Mouse (Mus musculus) forebrain, embryonic 14.5 days (tissue): ENCODE measurements at regions not wholly inside any gene's neighbourhood (a gene's known extent, or its start where the extent isn't known, plus 50 kb on each side); places are given as distances from the start of the nearest gene placed in this dataset.
A peak's percentile ranks its signal among the peaks of the same experiment; 100 is the strongest.

Experiments used
- ATAC-seq: fragments of 200-750 bp; cut with Nextera tagmentation; 2 replicates; pipeline ENCODE4 v1.8.0; 2017; ENCODE audit warnings: mild to moderate bottlenecking, moderate library complexity
- DNase-seq: peaks from one replicate; pipeline ENCODE4 v3.0.0-alpha.2; 2015; ENCODE audit warnings: low spot score
- H3K27ac ChIP-seq: fragments of 300-500 bp; sonication (generic); 2 replicates; pipeline ENCODE4 v1.5.1; 2014; ENCODE audit warnings: low read depth, mild to moderate bottlenecking, control low read depth, low read length, moderate library complexity
- H3K27me3 ChIP-seq: fragments of 300-500 bp; sonication (generic); replicated peaks from 2 replicates; pipeline ENCODE4 v1.6.1; 2014; ENCODE audit warnings: low read length, control low read depth, mixed read lengths; ENCODE audit not compliant: control insufficient read depth, insufficient read depth
- H3K36me3 ChIP-seq: fragments of 300-500 bp; sonication (generic); 2 replicates; pipeline ENCODE4 v1.6.1; 2014; ENCODE audit warnings: low read length, control low read depth; ENCODE audit not compliant: control insufficient read depth, insufficient read depth
- H3K4me1 ChIP-seq: fragments of 300-500 bp; sonication (generic); 2 replicates; pipeline ENCODE4 v1.6.1; 2014; ENCODE audit warnings: antibody characterized with exemption, low read length, control low read depth; ENCODE audit not compliant: control insufficient read depth, insufficient read depth
- H3K4me2 ChIP-seq: fragments of 300-500 bp; sonication (generic); 2 replicates; pipeline ENCODE4 v1.6.1; 2014; ENCODE audit warnings: mild to moderate bottlenecking, control low read depth, low read length
- H3K4me3 ChIP-seq: fragments of 300-500 bp; sonication (generic); 2 replicates; pipeline ENCODE4 v1.5.1; 2014; ENCODE audit warnings: low read depth, low read length, control low read depth
- H3K9ac ChIP-seq: fragments of 300-500 bp; sonication (generic); 2 replicates; pipeline ENCODE4 v1.6.1; 2014; ENCODE audit warnings: mild to moderate bottlenecking, low read length, control low read depth, moderate library complexity
- H3K9me3 ChIP-seq: fragments of 300-500 bp; sonication (generic); replicated peaks from 2 replicates; pipeline ENCODE4 v1.6.1; 2016; ENCODE audit warnings: low read length, control low read depth, mixed read lengths; ENCODE audit not compliant: control insufficient read depth
- WGBS: fragments of 180-500 bp; shearing (Covaris S2); extraction: QIAGEN DNeasy Blood & Tissue Kit; methylation state at CpG from one replicate; pipeline ENCODE4 v1.1.7; 2014; 5-methylcytosine and 5-hydroxymethylcytosine counted together

DNA sequence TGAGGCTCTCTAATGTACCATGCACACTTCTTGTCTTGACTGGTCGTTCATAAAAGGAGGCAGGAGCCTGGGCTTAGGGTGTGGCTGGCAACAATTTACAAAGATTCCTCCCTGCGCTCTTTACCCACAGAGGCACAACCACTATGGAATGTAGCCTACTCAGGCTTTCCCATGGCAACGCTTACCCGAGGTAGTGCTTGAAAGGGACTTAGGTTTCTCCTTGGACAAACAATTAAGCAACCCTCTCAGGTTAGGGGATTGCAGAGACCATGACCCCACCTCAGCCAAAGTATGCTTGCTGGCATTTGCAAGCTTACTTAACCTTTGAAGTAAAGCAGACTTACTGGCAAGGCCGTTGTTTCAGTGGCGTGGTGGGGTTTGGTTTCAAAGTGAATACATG is 120.9 kb upstream of the Zfhx3 start:
- 46% methylated on average over 6 of the region's 6 CpGs for WGBS
- H3K9me3 ChIP-seq: no peaks in the 10 kb centered on the region
- no peak overlapping the region for H3K4me2 ChIP-seq
- H3K4me1 ChIP-seq: peaks cover 18% of the 10 kb centered on the region
- no peak overlapping the region for H3K4me3 ChIP-seq
- ATAC-seq (no peak), DNase-seq (no peak)
- H3K27me3 ChIP-seq: peaks cover 3% of the 10 kb centered on the region; the same call in 1 of the 2 replicates
- peak overlapping the region; percentile 35 for H3K27ac ChIP-seq
- H3K9ac ChIP-seq: no peak overlapping the region
- no peaks in the 10 kb centered on the region for H3K36me3 ChIP-seq

GRCm38 (mm10) chr8:107824096-107824495 is 118.3 kb upstream of the Zfhx3 start:
- WGBS: 17% methylated on average over 7 of the region's 7 CpGs
- H3K4me1 ChIP-seq: peaks cover 17% of the 10 kb centered on the region
- H3K9ac ChIP-seq: peak overlapping the region; percentile 48
- no peak overlapping the region for H3K27ac ChIP-seq
- no peaks in the 10 kb centered on the region; the same call in 1 of the 2 replicates for H3K27me3 ChIP-seq
- H3K9me3 ChIP-seq: no peaks in the 10 kb centered on the region
- H3K4me2 ChIP-seq: peak overlapping the region; percentile 42
- ATAC-seq: no peak
- no peak overlapping the region for H3K4me3 ChIP-seq
- no peak for DNase-seq
- no peaks in the 10 kb centered on the region for H3K36me3 ChIP-seq

DNA sequence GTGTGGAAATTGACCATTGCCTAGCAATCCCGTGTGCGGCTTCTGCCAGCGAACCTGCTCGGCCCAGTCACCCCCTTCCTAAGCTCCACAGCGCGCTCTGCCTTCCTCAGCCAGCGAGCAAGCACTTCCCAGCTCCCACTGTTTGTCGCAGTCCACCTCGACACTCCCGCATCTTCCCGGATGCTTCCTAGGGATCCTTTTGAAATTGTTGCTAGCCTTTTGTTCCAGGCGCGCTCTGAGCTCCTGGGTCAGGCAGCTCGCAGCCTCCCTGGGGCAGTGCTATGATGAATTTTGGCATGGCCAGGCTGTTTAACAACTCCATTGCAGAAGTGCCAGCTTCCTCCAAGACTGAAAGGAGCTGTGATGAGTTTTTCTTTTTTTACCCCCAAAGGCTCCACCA is 117.8 kb upstream of the Zfhx3 start:
- Histone ChIP-seq H3K27ac (peak overlapping the region; percentile 29; the same call in 1 of the 2 replicates), H3K9ac (peak overlapping the region; percentile 48), H3K4me2 (peak overlapping the region; percentile 42), H3K4me1 (peaks cover 17% of the 10 kb centered on the region), H3K4me3 (peak overlapping the region; percentile 15; the same call in 1 of the 2 replicates), H3K9me3 (no peaks in the 10 kb centered on the region), H3K36me3 (no peaks in the 10 kb centered on the region), H3K27me3 (no peaks in the 10 kb centered on the region; the same call in 1 of the 2 replicates)
- ATAC-seq (no peak), DNase-seq (peak; percentile 46)
- 0% methylated on average over 14 of the region's 14 CpGs for WGBS

- 81% methylated on average over 17 of the region's 17 CpGs for whole genome bisulfite sequencing
- no peak overlapping the region for H3K4me2 ChIP-seq
- no peak overlapping the region for H3K9ac ChIP-seq
- H3K27me3 ChIP-seq: no peaks in the 10 kb centered on the region; the same call in none of the 2 replicates
- H3K4me1 ChIP-seq: peaks cover 8% of the 10 kb centered on the region
- H3K27ac ChIP-seq: no peak overlapping the region
- ATAC-seq (no peak), DNase-seq (no peak)
- H3K9me3 ChIP-seq: no peaks in the 10 kb centered on the region
- no peak overlapping the region for H3K4me3 ChIP-seq
- H3K36me3 ChIP-seq: no peaks in the 10 kb centered on the region
These were observed 114.8 kb upstream of the Zfhx3 start for GRCm38 (mm10) chr8:107827500-107828125.

- Histone ChIP-seq H3K27me3 (no peaks in the 10 kb centered on the region; the same call in none of the 2 replicates), H3K9me3 (no peaks in the 10 kb centered on the region), H3K4me3 (no peak overlapping the region), H3K36me3 (no peaks in the 10 kb centered on the region), H3K27ac (no peak overlapping the region), H3K4me1 (peaks cover 8% of the 10 kb centered on the region), H3K9ac (no peak overlapping the region), H3K4me2 (no peak overlapping the region)
- no peak for DNase-seq
- WGBS: 86% methylated on average over 5 of the region's 5 CpGs
- ATAC-seq: no peak
These were observed 113.9 kb upstream of the Zfhx3 start for GRCm38 (mm10) chr8:107828541-107828940.

DNA sequence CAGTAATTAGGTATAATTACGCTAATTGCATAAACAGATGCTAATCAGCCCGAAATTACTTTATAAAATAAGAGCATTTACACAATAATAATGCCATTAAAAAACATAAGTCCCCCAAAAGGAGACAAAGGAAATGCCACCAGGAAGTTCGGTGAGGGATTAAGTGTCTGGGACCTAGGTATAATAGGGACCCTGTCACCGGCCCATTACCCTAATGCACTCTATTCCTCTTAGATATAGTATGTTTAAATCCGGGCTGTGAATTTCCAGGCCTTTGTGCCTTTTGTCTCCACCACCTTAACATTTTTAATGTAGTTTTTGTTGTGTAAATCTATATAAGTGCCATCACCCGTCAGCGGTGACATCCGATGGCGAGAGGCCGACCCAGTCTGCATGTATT is 109.0 kb upstream of the Zfhx3 start:
- no peaks in the 10 kb centered on the region; the same call in 1 of the 2 replicates for H3K27me3 ChIP-seq
- ATAC-seq (peak; percentile 52), DNase-seq (peak; percentile 63)
- no peaks in the 10 kb centered on the region for H3K36me3 ChIP-seq
- H3K27ac ChIP-seq: no peak overlapping the region
- peaks cover 6% of the 10 kb centered on the region; the same call in 1 of the 2 replicates for H3K4me1 ChIP-seq
- H3K9me3 ChIP-seq: no peaks in the 10 kb centered on the region
- H3K4me2 ChIP-seq: no peak overlapping the region
- no peak overlapping the region for H3K4me3 ChIP-seq
- H3K9ac ChIP-seq: no peak overlapping the region
- WGBS: 12% methylated on average over 10 of the region's 10 CpGs

DNA sequence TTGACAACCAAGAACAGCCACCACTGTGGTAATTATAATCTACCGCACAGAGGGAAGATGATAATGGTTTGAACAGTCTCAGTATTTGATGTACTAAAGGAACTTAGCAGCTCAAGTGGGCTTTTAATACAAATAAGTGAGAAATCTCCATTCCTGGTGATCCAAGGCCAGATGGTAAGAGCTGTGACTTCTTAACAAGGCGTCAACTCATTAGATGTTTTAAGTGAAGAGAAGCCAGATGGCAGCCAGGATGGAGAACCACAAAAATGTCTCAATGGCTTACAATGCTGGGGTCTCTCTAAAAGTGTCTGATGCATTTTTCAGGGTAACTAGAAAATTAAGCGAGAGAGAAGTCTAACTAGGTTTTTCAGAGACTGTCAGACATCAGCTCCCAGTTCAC is 96.3 kb upstream of the Zfhx3 start:
- Histone ChIP-seq H3K27me3 (no peaks in the 10 kb centered on the region), H3K4me2 (no peak overlapping the region), H3K4me3 (no peak overlapping the region), H3K4me1 (no peaks in the 10 kb centered on the region), H3K27ac (no peak overlapping the region), H3K9ac (no peak overlapping the region), H3K36me3 (no peaks in the 10 kb centered on the region), H3K9me3 (no peaks in the 10 kb centered on the region)
- peak; percentile 53 for DNase-seq
- WGBS: 77% methylated on average over 3 of the region's 3 CpGs
- no peak for ATAC-seq

DNA sequence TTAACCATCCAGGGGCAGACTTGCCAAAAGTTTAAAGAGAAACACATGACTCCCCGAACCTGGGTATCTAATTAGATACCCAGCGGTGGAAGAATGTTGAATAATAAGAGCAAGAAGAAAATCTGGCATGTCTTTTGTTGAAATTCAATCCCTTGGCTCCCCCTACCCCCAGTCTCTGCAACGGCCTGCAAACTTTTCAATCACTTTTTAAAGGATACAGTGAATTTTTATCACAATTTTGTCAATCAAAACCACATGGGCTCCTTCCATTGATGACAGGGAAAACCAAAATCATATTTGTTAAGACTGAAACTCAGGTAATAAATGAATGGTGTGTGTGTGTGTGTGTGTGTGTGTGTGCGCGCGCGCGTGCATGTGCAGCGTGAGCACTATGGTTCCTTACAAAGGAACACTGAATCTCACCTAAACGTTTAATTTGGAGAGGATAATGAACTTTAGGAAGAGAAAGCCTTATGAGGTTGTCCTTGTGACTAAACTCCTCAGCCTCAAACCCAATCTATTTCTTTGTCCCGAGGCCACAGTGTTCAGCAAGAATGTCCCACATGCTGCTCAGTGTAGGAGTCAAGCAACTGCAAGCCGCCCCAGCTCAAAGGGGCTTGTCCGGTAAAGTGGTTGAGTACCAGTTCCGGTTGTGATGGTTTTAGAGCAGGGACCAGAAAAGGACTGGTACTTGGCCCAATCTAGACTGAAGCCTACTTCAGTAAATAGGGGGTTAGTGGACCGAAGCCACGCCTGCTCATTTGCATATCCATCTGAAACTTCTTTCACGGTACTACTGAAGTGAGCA is 91.0 kb upstream of the Zfhx3 start:
- H3K27me3 ChIP-seq: no peaks in the 10 kb centered on the region
- no peaks in the 10 kb centered on the region for H3K36me3 ChIP-seq
- DNase-seq (no peak), ATAC-seq (no peak)
- no peaks in the 10 kb centered on the region for H3K4me1 ChIP-seq
- no peak overlapping the region for H3K27ac ChIP-seq
- H3K9ac ChIP-seq: no peak overlapping the region
- H3K9me3 ChIP-seq: no peaks in the 10 kb centered on the region
- H3K4me2 ChIP-seq: no peak overlapping the region
- no peak overlapping the region for H3K4me3 ChIP-seq
- 73% methylated on average over 17 of the region's 17 CpGs for WGBS

- no peak overlapping the region for H3K4me3 ChIP-seq
- H3K4me1 ChIP-seq: no peaks in the 10 kb centered on the region
- H3K27me3 ChIP-seq: no peaks in the 10 kb centered on the region
- 82% methylated on average over 4 of the region's 4 CpGs for WGBS
- H3K27ac ChIP-seq: 0 out of 2 replicates have a peak overlapping the region, but pooled peaks have one; percentile 23
- H3K36me3 ChIP-seq: no peaks in the 10 kb centered on the region
- DNase-seq (peak; percentile 17), ATAC-seq (no peak; the same call in 1 of the 2 replicates)
- H3K4me2 ChIP-seq: no peak overlapping the region
- H3K9ac ChIP-seq: no peak overlapping the region
- H3K9me3 ChIP-seq: no peaks in the 10 kb centered on the region
These were observed 82.7 kb upstream of the Zfhx3 start for GRCm38 (mm10) chr8:107859770-107860169.
